Mouse (Mus musculus) small intestine, adult 10 weeks (tissue): ENCODE measurements around the gene Gm3159. TPM values are rescaled to one million over a fixed set of nuclear protein-coding genes. Genes with fewer than 3 reads are reported as not detected.

ENCODE experiments used
- polyA plus RNA-seq: library from polyadenylated mRNA; stranded (reverse); fragments of 350-450 nt; fragmentation: Illumina TruSeq; extraction: RNeasy Lipid Tissue Mini Kit (QIAGEN cat#74804); gene quantifications from one replicate; pipeline ENCODE4 v1.2.3, GENCODE M21; 2014; ENCODE audit warnings: low replicate concordance

The Gm3159 gene
- polyA plus RNA-seq, result not detected

DNA sequence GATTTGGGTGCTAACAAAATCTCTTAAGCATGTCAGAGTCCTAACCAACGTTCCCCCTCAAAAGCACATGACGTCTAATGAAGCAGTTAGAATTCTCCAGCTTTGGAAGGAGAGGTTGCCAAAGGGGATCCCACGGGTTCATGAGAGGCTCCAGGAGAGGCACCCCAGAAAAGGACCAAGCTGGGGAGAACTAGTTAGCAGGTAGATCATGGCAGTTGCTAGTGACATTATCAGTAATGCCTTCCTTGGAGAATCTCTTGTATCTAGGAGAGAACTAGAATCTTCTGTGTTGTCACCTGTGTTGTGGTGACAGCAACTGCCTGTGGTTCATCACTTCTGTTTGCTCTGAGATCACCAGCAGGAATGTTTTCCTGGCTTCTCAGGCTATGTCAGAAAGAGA is at the start of gene Gm3159:
Gm3159 (plus strand) TSS at position 301 of the 400 bp plus-strand sequence.

GRCm38 (mm10) chr14:4414965-4415835 is 17.9 kb downstream of the Gm3159 start, which contains the start of gene Gm3164:
TSS of gene Gm3164 (plus strand) at chr14:4415448.

GRCm38 (mm10) chr14:4430692-4431091 is 33.4 kb downstream of the Gm3159 start, which contains the start of gene Gm3173:
TSS of gene Gm3173 (plus strand) at chr14:4430992.

Other genes starting within 250 kb of the Gm3159 start
- gene Gm3127, start 232.5 kb upstream of the Gm3159 start, polyA plus RNA-seq, result not detected
- not detected for gene Gm2974, start 214.9 kb upstream of the Gm3159 start, polyA plus RNA-seq
- not detected for gene Gm3138, start 147.9 kb upstream of the Gm3159 start, polyA plus RNA-seq
- not detected for gene Gm3149, start 80.2 kb upstream of the Gm3159 start, polyA plus RNA-seq
- gene 2610042L04Rik, start 62.8 kb upstream of the Gm3159 start, polyA plus RNA-seq, result 0.63 TPM
- 0.26 TPM for gene Gm3164, start 17.9 kb downstream of the Gm3159 start, polyA plus RNA-seq
- gene Gm3173, start 33.5 kb downstream of the Gm3159 start, polyA plus RNA-seq, result 2.0 TPM
- gene Gm3182, start 84.2 kb downstream of the Gm3159 start, polyA plus RNA-seq, result not detected
- not detected for gene Gm3047, start 157.9 kb downstream of the Gm3159 start, polyA plus RNA-seq
- gene Gm8159, start 234.8 kb downstream of the Gm3159 start, polyA plus RNA-seq, result not detected